Mouse (Mus musculus) kidney, postnatal 0 days (tissue): ENCODE results near the gene Vps33a. TPM values are rescaled to one million over a fixed set of nuclear protein-coding genes. Genes with fewer than 3 reads are reported as not detected.

Experiments used
- ATAC-seq: fragments of 200-750 bp; cut with Nextera tagmentation; replicated peaks from 2 replicates; pipeline ENCODE4 v1.8.0; 2017; ENCODE audit warnings: low read depth, moderate number of reproducible peaks, moderate TSS enrichment, moderate library complexity; ENCODE audit not compliant: low FRiP score
- DNase-seq: peaks from one replicate; pipeline ENCODE4 v3.0.0-alpha.2; 2016; ENCODE audit warnings: low spot score
- H3K27ac ChIP-seq: fragments of 300-500 bp; sonication (generic); 2 replicates; pipeline ENCODE4 v1.5.1; 2014; ENCODE audit warnings: mild to moderate bottlenecking
- H3K27me3 ChIP-seq: fragments of 300-500 bp; sonication (generic); 2 replicates; pipeline ENCODE4 v1.6.1; 2014; ENCODE audit warnings: low read length, mixed read lengths; ENCODE audit not compliant: insufficient read depth
- H3K36me3 ChIP-seq: fragments of 300-500 bp; sonication (generic); 2 replicates; pipeline ENCODE4 v1.6.1; 2014; ENCODE audit warnings: low read length, mixed read lengths; ENCODE audit not compliant: insufficient read depth
- H3K4me1 ChIP-seq: fragments of 300-500 bp; sonication (generic); replicated peaks from 2 replicates; pipeline ENCODE4 v1.6.1; 2014; ENCODE audit warnings: antibody characterized with exemption, low read length, mixed read lengths; ENCODE audit not compliant: insufficient read depth
- H3K4me2 ChIP-seq: fragments of 300-500 bp; sonication (generic); 2 replicates; pipeline ENCODE4 v1.6.1; 2014; ENCODE audit warnings: mild to moderate bottlenecking, low read length, moderate library complexity, mixed read lengths
- H3K4me3 ChIP-seq: fragments of 300-500 bp; sonication (generic); replicated peaks from 2 replicates; pipeline ENCODE4 v1.5.1; 2014; ENCODE audit warnings: low read depth, low read length
- H3K9ac ChIP-seq: fragments of 300-500 bp; sonication (generic); 2 replicates; pipeline ENCODE4 v1.6.1; 2014; ENCODE audit warnings: low read depth, low read length
- H3K9me3 ChIP-seq: fragments of 300-500 bp; sonication (generic); replicated peaks from 2 replicates; pipeline ENCODE4 v1.6.1; 2016; ENCODE audit warnings: low read length, inconsistent platforms, mixed read lengths
- CTCF ChIP-seq: IDR thresholded peaks from 2 replicates; pipeline ENCODE4 v1.5.1; 2016; ENCODE audit warnings: antibody characterized with exemption, low read depth, mild to moderate bottlenecking, moderate library complexity
- WGBS: fragments of 180-500 bp; shearing (Covaris S2); extraction: QIAGEN DNeasy Blood & Tissue Kit; methylation state at CpG from one replicate; pipeline ENCODE4 v1.1.7; 2014; 5-methylcytosine and 5-hydroxymethylcytosine counted together
- polyA plus RNA-seq: library from polyadenylated mRNA; unstranded; fragments of >200 nt; fragmentation: Nextera tagmentation; extraction: Ambion mirVana; gene quantifications from 2 replicates; pipeline ENCODE4 v1.2.1, GENCODE M21; 2015

Vps33a gene
- polyA plus RNA-seq, 1 experiment from 2014 or later, result 23.4 TPM

DNA sequence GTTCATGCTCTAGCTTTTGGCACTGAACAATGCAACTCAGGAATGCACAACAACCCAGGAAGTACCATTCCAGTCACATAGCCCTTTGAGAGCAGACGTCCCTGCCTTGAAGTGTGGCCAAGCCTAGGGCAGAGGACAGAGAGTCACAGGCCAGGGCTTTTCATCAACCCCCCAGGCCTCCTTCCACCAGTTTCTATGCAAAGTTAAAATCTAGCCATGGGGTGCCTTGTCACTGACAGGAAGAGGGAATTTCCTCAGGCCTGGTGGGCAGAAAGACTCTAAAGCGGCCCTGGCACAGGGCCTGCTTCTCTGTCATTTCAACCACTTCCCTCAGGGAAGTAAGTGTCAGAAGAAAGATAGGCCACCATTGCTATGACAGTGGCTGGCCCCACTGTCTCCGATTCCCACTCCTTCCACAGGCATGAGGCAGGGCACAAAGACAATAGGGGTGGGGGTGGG, 34.4 kb upstream of the Vps33a start:
- peak overlapping the region; percentile 48; the same call in 1 of the 2 replicates for H3K27ac ChIP-seq
- no peak overlapping the region for H3K9ac ChIP-seq
- no peaks in the 10 kb centered on the region for H3K9me3 ChIP-seq
- ATAC-seq (no peak), DNase-seq (no peak)
- peaks cover 24% of the 10 kb centered on the region; the same call in 1 of the 2 replicates for H3K36me3 ChIP-seq
- H3K27me3 ChIP-seq, result no peaks in the 10 kb centered on the region
- H3K4me2 ChIP-seq, result no peak overlapping the region
- no peak overlapping the region for H3K4me3 ChIP-seq
- TF ChIP-seq CTCF, result no peak
- 84% methylated on average over 3 of the region's 3 CpGs for WGBS
- H3K4me1 ChIP-seq, result no peaks in the 10 kb centered on the region

DNA sequence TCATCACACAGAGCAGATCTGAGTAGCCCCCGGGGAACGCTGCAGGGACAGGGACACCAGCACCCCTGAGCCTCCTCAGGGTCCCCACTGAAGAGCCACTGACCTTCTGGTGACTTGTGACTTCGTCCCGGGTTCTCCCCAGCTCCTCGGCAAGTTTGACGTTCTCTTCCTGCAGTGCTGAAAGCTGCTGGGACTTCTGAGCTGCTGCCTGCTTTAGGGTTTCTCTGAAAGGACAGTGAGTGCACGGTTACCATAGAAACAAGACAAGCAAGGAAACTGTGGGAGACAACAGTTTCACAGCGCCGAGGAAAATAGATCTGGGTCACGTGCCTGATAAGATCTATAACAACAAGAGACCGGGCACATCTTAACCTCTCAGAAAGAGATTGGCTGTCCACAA, 30.7 kb upstream of the Vps33a start:
- Histone ChIP-seq H3K4me3 (no peak overlapping the region), H3K4me1 (0 out of 2 replicates have a peak, but pooled peaks cover 4% of the 10 kb centered on the region), H3K9me3 (no peaks in the 10 kb centered on the region), H3K9ac (no peak overlapping the region), H3K27me3 (no peaks in the 10 kb centered on the region), H3K27ac (no peak overlapping the region), H3K4me2 (no peak overlapping the region), H3K36me3 (0 out of 2 replicates have a peak, but pooled peaks cover 13% of the 10 kb centered on the region)
- ATAC-seq (no peak), DNase-seq (peak; percentile 67)
- WGBS, result 35% methylated on average over 11 of the region's 11 CpGs
- no peak for TF ChIP-seq CTCF

DNA sequence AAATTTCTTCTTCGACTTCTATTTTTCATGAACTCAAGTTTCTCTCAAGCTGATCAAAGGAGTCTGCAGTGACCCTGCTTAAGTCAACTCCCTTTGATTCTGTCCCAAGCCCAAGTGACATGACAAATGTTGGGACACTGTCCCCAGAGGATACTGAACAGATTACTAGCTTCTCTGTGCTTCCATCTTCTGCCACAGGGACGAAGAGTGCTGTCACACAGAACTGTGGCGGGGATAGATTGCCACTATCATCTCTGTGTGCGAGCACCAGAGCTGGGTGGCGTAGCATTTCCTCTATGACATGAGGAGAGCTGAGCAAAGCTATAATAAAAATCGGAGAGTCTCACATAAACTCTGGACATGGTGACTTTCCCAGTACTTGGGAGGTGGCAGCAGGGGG, 29.3 kb upstream of the Vps33a start:
- H3K4me2 ChIP-seq, result no peak overlapping the region
- H3K27me3 ChIP-seq, result no peaks in the 10 kb centered on the region
- WGBS, result 81% methylated on average over 6 of the region's 6 CpGs
- no peak for TF ChIP-seq CTCF
- no peak overlapping the region for H3K27ac ChIP-seq
- H3K4me1 ChIP-seq, result 0 out of 2 replicates have a peak, but pooled peaks cover 4% of the 10 kb centered on the region
- H3K9ac ChIP-seq, result no peak overlapping the region
- DNase-seq, result peak; percentile 8
- H3K36me3 ChIP-seq, result no peaks in the 10 kb centered on the region
- no peak overlapping the region for H3K4me3 ChIP-seq
- no peak for ATAC-seq
- H3K9me3 ChIP-seq, result no peaks in the 10 kb centered on the region

DNA sequence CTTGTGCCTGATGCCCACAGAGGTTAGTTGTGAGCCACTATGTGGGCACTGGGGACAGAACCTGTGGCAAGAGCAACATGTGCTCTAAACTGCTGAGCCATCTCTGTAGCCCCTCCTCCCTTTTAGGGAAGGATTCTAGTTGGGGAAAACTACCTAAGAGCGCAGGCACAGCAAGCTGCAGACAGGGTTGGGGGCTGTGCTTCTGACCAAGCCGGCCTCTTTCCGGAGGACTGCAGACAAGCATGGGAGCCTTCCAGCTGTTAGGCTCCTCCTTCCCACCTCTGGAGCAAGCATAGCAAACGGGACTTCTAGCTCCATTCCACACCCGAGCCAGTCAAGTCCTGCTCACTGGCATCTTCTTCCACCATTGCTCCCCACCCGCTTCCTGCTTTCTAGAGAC, 26.5 kb upstream of the Vps33a start:
- H3K4me1 ChIP-seq, result 0 out of 2 replicates have a peak, but pooled peaks cover 4% of the 10 kb centered on the region
- no peaks in the 10 kb centered on the region for H3K36me3 ChIP-seq
- peak; percentile 39 for DNase-seq
- ATAC-seq, result no peak
- peak overlapping the region; percentile 68 for H3K27ac ChIP-seq
- no peaks in the 10 kb centered on the region for H3K9me3 ChIP-seq
- H3K27me3 ChIP-seq, result no peaks in the 10 kb centered on the region
- WGBS, result 46% methylated on average over 6 of the region's 6 CpGs
- H3K4me3 ChIP-seq, result no peak overlapping the region
- peak overlapping the region; percentile 30 for H3K4me2 ChIP-seq
- TF ChIP-seq CTCF, result no peak
- no peak overlapping the region for H3K9ac ChIP-seq

DNA sequence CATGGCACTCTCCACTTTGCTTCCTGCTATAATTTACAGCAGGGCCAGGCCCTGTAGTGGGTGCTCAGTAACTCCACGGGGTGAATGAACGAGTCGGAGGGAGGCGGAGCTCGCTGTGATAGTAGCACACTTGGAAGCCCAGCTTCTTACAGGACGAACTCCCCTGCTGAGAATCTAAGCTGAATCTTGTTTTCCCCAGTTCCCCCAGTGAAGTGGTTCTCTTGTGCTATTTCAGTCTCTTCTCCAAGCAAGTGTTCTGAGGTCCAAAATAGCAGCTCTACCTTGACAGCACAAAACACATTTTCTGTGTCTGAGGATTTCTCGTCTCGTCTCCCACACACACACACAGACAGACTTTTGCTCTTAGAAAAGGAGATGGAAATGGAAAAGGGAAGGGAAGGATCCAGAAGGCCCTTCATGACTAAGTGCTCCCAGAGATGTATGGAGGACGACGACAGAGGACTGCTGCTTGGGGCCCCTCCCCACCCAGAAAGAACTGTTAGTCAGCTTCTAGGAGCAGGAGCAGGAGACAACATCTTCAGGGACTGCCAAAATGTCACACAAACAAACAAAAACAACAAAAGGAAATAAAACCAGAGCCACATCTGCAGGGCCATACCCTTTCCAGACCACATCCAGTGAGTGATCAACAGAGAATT, 20.9 kb upstream of the Vps33a start:
- Histone ChIP-seq H3K27ac (no peak overlapping the region), H3K4me1 (no peaks in the 10 kb centered on the region), H3K36me3 (peaks cover 5% of the 10 kb centered on the region; the same call in 1 of the 2 replicates), H3K4me3 (no peak overlapping the region), H3K9ac (no peak overlapping the region), H3K4me2 (no peak overlapping the region), H3K9me3 (no peaks in the 10 kb centered on the region), H3K27me3 (no peaks in the 10 kb centered on the region)
- TF ChIP-seq CTCF, result no peak
- no peak for DNase-seq
- ATAC-seq, result no peak
- WGBS, result 74% methylated on average over 10 of the region's 10 CpGs

DNA sequence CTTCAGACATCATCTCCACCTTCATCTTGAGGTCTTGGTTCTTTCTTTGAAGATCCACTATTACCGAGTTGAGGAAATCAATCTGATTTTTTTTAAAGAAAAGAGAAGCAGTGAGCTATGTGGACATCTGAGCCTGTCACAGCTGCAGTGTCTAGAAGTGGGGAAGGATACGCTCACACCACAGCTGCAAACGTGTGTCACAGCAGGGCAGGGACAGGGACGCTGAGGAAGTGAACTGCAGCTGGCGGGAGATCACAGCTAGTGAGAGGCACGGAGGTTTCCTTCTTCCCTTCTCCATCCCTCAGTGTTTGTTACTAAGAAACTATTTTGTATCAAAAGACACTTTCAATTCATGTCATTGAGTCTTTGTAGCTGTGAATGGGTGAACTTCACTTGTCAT, 7.2 kb upstream of the Vps33a start:
- DNase-seq, result no peak
- Histone ChIP-seq H3K9ac (no peak overlapping the region), H3K9me3 (no peaks in the 10 kb centered on the region), H3K36me3 (peaks cover 34% of the 10 kb centered on the region), H3K27me3 (no peaks in the 10 kb centered on the region), H3K27ac (no peak overlapping the region), H3K4me2 (no peak overlapping the region), H3K4me1 (no peaks in the 10 kb centered on the region), H3K4me3 (no peak overlapping the region)
- ATAC-seq, result no peak
- TF ChIP-seq CTCF, result no peak
- 84% methylated on average over 6 of the region's 6 CpGs for WGBS
